Mouse (Mus musculus): Measurements from ENCODE around the gene Glt28d2. TPM values are rescaled to one million over a fixed set of nuclear protein-coding genes. Genes with fewer than 3 reads are reported as not detected.

Glt28d2 gene
- total RNA-seq, 2 experiments from 2014 or later: 0.66 to 0.86 TPM

DNA sequence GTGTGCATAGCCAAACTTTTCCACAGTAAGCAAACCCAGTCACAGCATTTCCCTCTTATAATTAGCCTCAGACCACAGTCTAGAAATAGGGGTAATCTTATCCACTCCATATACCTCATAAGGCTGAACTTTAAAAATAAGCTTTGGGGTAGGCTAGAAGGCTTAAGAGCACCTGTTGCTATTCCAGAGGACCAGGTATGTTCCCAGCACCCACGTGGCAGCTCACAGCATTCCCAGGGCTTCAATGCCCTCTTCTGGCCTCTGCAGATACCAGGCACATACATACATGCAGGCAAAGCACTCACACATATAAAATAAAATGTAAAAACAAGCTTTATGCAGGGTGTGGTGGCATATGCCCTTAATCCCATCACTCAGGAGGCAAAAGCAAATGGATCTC, 53.7 kb downstream of the Glt28d2 start:
- intact Hi-C loops (cut with DNase I): no loop called here
- DNase-seq (ENCODE audit: low spot score in 2 of 2): no peak

DNA sequence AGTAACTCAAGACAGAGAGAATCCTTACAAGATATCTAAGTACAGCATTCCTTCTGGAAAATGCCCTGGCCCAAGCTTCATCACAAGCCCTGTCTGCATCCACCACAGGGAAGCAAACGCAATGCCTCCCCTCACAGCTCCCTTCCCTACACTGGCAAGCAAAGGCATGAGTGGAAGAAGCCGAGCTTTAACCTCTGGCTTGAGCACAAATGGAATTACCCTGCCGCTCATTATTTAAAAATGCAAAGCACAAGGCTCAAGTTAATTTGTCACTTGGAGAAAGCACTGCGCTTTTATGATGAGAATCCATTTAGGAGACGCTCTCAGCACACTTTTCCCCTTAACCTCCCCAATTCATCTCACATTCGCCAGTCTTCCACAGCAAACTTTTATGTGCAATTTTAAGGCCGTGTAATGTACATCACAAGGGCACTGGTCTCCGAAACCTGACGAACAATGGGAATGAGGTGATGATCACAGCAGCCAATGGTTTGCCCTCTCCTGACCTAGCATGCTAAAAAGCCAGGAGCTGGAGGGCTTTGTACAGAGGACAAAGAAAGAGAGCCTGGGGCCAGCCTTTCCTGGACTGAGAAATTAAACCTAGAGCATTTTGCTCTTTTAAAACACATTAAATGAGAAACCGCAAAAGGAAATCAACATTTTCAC, 54.7 kb downstream of the Glt28d2 start:
- intact Hi-C loops (cut with DNase I): no loop called here
- no peak for DNase-seq (ENCODE audit: low spot score in 2 of 2)

DNA sequence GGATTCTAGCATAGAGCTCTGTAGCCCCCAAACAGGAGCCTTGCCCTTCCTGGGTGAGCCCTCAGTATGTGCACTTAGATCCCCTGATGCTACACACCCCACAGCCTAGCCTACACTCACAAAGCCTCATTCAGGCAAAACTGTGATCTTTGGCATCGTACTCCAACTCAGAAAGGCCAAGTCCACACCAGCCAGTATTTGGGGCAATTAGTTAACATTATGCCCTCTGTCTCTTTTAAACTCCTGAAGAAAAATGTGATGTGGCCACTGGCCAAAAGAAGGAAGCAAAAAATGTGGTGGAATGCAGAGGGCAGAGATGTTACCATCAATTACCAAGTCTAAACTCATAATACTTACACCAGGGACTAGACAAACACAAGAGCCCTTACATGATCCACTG, 55.5 kb downstream of the Glt28d2 start:
- intact Hi-C loops (cut with DNase I): no loop called here
- no peak for DNase-seq (ENCODE audit: low spot score in 2 of 2)

DNA sequence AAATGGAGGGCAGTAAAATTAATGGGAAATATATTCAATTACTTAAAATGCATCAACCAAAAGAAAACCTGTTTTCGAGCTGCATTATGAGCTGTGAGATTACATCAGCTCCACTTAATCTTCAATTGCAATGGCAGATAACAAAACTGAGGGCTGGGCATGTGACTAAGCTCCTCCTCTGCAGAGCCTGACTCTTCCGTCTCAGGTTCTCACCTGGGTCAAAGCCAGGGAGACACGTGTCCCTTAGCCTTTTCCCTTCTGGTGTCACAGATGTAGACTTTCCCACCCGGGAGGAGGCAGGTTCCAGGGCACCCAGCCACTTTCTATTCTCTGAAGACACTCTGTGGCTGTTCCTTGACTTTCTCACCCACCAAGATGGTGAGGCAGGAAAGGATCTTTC, 58.3 kb downstream of the Glt28d2 start:
- intact Hi-C loops (cut with DNase I): no loop called here
- no peak for DNase-seq (ENCODE audit: low spot score in 2 of 2)

DNA sequence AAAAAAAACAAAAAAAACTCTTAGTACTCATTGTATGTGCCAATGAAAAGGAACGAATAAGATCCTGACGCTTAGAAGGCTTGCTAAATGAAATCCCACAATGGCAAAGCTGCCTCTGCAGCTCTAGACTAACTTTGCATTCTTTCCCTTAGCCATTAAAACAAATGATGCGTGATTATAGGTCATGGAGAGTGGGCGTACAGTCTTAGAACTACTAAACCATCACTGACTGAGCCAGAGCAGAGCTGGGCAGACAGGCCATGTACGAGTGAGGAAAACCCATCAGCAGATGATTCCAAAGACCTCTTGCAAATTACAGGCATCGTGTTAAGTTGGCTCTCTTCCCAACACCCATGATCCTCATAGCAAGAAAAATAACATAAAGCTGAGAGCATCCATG, 59.5 kb downstream of the Glt28d2 start:
- no peak for DNase-seq (ENCODE audit: low spot score in 2 of 2)
- intact Hi-C loops (cut with DNase I): no loop called here

DNA sequence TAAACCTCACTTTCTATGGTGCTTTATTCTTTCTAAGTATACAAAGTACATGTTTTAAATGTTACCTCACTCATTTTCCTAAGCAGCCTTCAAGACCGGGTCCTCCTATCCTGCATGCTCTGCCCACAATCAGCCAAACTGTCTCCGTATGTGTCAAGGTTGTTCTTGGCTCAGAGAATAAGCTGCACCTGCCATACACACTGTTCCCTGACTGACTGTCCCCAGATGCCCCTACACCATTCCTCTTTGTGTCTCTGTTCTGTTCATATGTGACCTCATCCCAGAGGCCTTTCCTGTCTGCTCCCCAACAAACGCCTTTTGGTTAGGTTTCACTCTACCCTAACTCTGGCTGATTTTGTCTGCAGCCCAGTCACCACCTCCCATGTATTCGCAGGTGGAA, 60.0 kb downstream of the Glt28d2 start:
- intact Hi-C loops (cut with DNase I): no loop called here
- no peak for DNase-seq (ENCODE audit: low spot score in 2 of 2)

DNA sequence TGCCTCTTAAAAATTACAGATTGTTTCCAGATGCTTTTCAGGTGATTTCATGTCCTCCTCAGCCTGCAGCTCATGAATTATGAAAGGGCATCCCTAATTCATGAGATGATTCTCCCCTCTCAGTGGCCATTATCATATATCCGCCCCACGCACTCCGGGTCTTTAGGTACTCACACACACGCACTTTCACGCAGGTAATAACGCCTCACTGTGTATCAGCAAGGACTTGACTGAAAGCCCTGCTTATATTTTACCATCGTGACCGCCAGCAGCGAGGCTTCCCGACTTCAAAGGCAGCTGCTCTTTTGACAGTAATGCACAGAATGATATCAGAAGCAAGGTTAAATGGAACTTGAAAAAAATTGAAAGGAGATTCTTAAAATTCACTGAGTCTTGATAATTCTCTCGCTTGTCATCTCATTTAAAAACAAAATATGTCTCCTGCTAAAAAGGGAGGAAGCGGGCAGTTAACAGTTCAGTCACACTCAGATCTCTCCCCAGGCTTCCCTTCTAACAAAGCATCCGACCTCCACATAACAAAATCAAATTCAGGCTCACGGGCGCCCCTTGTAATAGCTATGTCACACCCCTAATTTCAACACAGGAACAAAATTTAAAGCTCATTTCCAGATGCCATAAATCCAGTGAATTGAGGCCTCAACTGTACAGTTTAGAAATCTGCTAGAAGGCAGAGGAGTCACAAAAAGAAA, 66.3 kb downstream of the Glt28d2 start:
- no peak for DNase-seq (ENCODE audit: low spot score in 2 of 2)
- intact Hi-C loops (cut with DNase I): no loop called here

Other genes with a start within 250 kb of the Glt28d2 start
- gene Fam160a1, start 70.2 kb downstream of the Glt28d2 start, total RNA-seq (2021): 1 to 10 TPM; 5.2 to 5.4 TPM
- gene Gm37240, start within 50 bp of the Glt28d2 start, total RNA-seq (2021): 1 to 10 TPM; 1.9 to 3.2 TPM
- gene Sh3d19, start 83.6 kb upstream of the Glt28d2 start, total RNA-seq (2021): 10 to 100 TPM; 34.6 to 36.4 TPM
- gene Prss48, start 115.0 kb upstream of the Glt28d2 start, total RNA-seq (2021): not detected